Mouse (Mus musculus): Measurements from ENCODE around the gene Arl4d. TPM values are rescaled to one million over a fixed set of nuclear protein-coding genes. Genes with fewer than 3 reads are reported as not detected.
"Not testable (repeated sequence)": the region's sequence is repeated elsewhere in the genome, so short reads cannot be mapped to it uniquely, and the experiment has no call there.

The Arl4d gene
- polyA plus RNA-seq, 1 experiment from 2014 or later: 29.5 TPM

DNA sequence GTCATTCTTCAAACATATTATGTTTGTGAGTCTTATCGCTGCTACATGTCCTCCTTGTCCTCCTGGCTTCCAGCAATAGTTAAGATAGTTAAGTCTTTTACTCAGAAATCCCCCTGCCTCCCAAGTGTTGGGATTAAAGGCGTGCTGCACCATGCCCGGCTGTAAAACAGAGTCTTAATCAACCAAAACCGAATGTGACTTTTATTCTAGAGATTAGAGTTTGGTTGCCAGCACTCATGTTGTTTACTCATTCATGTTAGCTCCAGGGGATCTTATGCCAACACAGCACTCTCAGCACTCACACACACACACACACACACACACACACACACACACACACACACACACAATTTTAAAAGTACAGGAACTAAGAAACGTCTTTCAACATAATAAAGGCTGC is 22.4 kb upstream of the Arl4d start:
- Histone ChIP-seq H3K9me3 (ENCODE audit: control insufficient read depth, low read length) (no peaks in the 10 kb centered on the region), H3K4me3 (ENCODE audit: low read depth, low read length) (no peak overlapping the region), H3K9ac (ENCODE audit: low read length) (no peak overlapping the region), H3K36me3 (ENCODE audit: control insufficient read depth, insufficient read depth, low read length) (no peaks in the 10 kb centered on the region), H3K4me2 (ENCODE audit: low read depth) (no peak overlapping the region), H3K27me3 (ENCODE audit: control insufficient read depth, insufficient read depth, low read length) (no peaks in the 10 kb centered on the region), H3K4me1 (ENCODE audit: control insufficient read depth, insufficient read depth, low read length) (no peaks in the 10 kb centered on the region), H3K27ac (ENCODE audit: low read depth, low read length) (no peak overlapping the region)
- 59% methylated on average over 5 of the region's 5 CpGs for WGBS
- DNase-seq (ENCODE audit: low spot score): no peak
- no peak for ATAC-seq (ENCODE audit: insufficient read depth, low FRiP score, low TSS enrichment)

DNA sequence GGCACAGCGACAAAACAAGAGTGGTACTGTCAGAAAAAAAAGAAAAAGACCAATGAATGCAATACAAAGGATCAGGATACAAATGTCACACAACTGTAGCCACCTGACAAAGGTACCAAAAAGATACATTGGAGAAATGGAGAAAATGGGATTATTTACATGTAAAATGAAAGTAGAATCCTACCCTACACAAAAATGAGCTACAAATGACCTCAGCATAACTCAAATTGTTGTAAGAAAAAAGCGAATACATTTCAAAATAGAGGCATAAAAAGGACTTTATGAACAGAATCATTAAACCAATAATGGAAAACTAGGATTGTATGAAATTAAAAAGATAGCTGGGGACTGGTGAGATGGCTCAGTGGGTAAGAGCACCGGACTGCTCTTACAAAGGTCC is 20.8 kb upstream of the Arl4d start:
- Histone ChIP-seq H3K36me3 (ENCODE audit: control insufficient read depth, insufficient read depth, low read length) (no peaks in the 10 kb centered on the region), H3K27me3 (ENCODE audit: control insufficient read depth, insufficient read depth, low read length) (no peaks in the 10 kb centered on the region), H3K4me2 (ENCODE audit: low read depth) (no peak overlapping the region), H3K4me1 (ENCODE audit: control insufficient read depth, insufficient read depth, low read length) (no peaks in the 10 kb centered on the region), H3K9me3 (ENCODE audit: control insufficient read depth, low read length) (no peaks in the 10 kb centered on the region), H3K4me3 (ENCODE audit: low read depth, low read length) (no peak overlapping the region), H3K27ac (ENCODE audit: low read depth, low read length) (no peak overlapping the region), H3K9ac (ENCODE audit: low read length) (no peak overlapping the region)
- no peak for ATAC-seq (ENCODE audit: insufficient read depth, low FRiP score, low TSS enrichment)
- WGBS: 60% methylated on average over 3 of the region's 3 CpGs
- no peak for DNase-seq (ENCODE audit: low spot score)

DNA sequence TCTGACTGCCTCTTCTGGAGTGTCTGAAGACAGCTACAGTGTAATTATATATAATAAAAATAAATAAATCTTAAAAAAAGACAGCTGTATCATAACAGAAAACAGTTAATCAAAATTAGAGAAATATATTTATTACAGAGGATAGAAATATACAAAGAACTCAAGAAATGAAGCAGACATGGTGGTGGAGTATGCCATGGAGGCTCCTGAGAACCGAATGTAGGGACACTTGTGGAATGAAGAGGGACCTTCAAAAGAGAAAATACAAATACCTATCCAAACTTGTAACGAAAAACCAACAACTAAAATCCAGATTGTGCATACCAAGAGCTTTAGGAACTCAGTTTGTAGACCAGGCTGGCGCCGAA is 20.3 kb upstream of the Arl4d start:
- H3K27ac ChIP-seq (ENCODE audit: low read depth, low read length); H3K36me3 ChIP-seq (ENCODE audit: control insufficient read depth, insufficient read depth, low read length); H3K4me3 ChIP-seq (ENCODE audit: low read depth, low read length); H3K27me3 ChIP-seq (ENCODE audit: control insufficient read depth, insufficient read depth, low read length); H3K4me2 ChIP-seq (ENCODE audit: low read depth); ATAC-seq (ENCODE audit: insufficient read depth, low FRiP score, low TSS enrichment); H3K9ac ChIP-seq (ENCODE audit: low read length); H3K4me1 ChIP-seq (ENCODE audit: control insufficient read depth, insufficient read depth, low read length); H3K9me3 ChIP-seq (ENCODE audit: control insufficient read depth, low read length); DNase-seq (ENCODE audit: low spot score): not testable (repeated sequence)
- whole genome bisulfite sequencing: 2% methylated on average over 4 of the region's 4 CpGs

DNA sequence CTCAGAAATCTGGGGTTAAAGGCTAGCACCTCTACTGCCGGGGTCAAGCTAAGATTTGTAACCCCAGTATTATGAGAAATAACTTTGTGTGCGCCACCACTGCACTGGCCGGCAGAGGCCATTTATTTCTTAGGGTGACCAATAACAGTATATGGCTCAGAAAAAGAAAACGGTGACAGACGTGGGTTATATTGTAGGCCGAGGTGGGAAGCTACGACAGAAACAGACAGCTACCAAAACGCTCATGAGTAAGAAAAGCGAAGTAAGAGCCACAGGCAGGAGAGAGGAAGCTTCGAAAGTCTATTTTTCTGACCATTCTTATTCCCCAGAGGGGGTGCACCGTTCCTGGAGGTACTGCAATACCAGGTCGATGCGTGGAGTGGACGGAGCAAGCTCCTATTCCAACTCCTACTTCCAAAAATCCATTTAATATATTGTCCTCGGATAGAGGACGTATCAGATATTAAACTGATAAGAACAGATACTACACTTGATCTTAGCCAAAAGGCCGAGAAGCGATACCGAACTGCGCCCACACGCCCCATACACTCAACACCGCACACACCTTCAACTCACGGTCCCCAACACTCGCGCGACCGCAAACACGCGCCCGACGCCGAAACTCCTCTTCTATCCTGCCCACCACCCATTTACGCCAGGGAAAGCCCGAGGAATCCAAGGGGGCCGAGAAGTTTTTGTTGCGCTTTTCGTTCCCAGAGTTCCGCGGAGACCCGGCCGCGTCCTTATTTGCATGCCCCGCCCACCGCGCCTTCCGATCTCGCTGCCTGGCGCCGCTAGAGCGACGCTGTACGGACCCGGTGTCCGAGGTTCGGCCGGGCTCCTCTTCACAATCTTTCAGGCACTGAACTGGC is 19.7 kb upstream of the Arl4d start:
- not testable (repeated sequence) for H3K9me3 ChIP-seq (ENCODE audit: control insufficient read depth, low read length); H3K36me3 ChIP-seq (ENCODE audit: control insufficient read depth, insufficient read depth, low read length); H3K27me3 ChIP-seq (ENCODE audit: control insufficient read depth, insufficient read depth, low read length); H3K4me1 ChIP-seq (ENCODE audit: control insufficient read depth, insufficient read depth, low read length)
- Histone ChIP-seq H3K4me3 (ENCODE audit: low read depth, low read length) (0 out of 2 replicates have a peak overlapping the region, but pooled peaks have one; percentile 12), H3K9ac (ENCODE audit: low read length) (peak overlapping the region; percentile 54), H3K4me2 (ENCODE audit: low read depth) (peak overlapping the region; percentile 33), H3K27ac (ENCODE audit: low read depth, low read length) (peak overlapping the region; percentile 79)
- under 1% methylated on average over 43 of the region's 56 CpGs for WGBS
- peak; percentile 88 for DNase-seq (ENCODE audit: low spot score)
- peak; percentile 72 for ATAC-seq (ENCODE audit: insufficient read depth, low FRiP score, low TSS enrichment)

DNA sequence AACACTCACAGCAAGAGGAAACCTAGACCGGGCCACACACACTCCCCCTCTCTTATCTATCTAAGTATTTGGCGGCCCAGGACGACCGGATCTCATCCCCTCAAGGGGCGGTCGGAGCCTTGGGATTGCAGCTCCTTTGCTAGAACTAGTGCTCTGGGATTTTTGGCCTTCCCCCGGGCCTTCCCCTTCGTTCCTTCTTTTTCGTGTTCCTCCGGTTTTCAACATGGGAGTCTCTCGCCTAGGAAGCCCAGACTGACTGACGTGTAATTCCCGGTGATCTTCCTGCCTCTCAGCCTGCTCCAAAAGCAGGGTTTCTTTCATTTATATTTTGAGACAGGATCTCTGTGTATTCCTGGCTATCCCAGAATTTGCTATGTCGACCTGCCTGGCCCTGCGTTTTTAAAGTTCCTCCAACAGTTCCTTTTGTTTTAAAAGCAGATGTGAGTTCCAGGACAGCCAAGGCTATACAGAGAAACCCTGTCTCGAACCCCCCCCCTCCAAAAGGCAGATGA is 19.0 kb upstream of the Arl4d start:
- WGBS: 17% methylated on average over 14 of the region's 16 CpGs
- H3K9me3 ChIP-seq (ENCODE audit: control insufficient read depth, low read length); DNase-seq (ENCODE audit: low spot score): not testable (repeated sequence)

DNA sequence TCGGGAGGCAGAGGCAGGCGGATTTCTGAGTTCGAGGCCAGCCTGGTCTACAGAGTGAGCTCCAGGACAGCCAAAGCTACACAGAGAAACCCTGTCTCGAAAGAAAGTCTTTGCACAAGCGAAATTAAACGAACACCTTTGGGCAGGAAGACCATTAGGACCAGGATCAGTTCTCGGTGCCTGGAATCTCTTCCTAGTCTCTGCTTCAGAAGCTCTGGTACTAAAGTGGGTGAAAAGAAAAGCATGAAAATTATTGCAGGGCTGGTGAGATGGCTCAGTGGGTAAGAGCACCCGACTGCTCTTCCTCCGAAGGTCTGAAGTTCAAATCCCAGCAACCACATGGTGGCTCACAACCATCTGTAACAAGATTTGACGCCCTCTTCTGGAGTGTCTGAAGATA is 18.2 kb upstream of the Arl4d start:
- not testable (repeated sequence) for H3K4me2 ChIP-seq (ENCODE audit: low read depth); H3K9me3 ChIP-seq (ENCODE audit: control insufficient read depth, low read length); DNase-seq (ENCODE audit: low spot score); H3K9ac ChIP-seq (ENCODE audit: low read length); ATAC-seq (ENCODE audit: insufficient read depth, low FRiP score, low TSS enrichment); H3K27me3 ChIP-seq (ENCODE audit: control insufficient read depth, insufficient read depth, low read length); H3K36me3 ChIP-seq (ENCODE audit: control insufficient read depth, insufficient read depth, low read length); H3K4me3 ChIP-seq (ENCODE audit: low read depth, low read length); H3K4me1 ChIP-seq (ENCODE audit: control insufficient read depth, insufficient read depth, low read length); H3K27ac ChIP-seq (ENCODE audit: low read depth, low read length)
- 94% methylated on average over 10 of the region's 10 CpGs for WGBS

More for the DNA sequence above, 19.0 kb upstream of the Arl4d start:
- H3K4me3 ChIP-seq (ENCODE audit: low read depth, low read length): 0 out of 2 replicates have a peak overlapping the region, but pooled peaks have one; percentile 12
- H3K27ac ChIP-seq (ENCODE audit: low read depth, low read length): peak overlapping the region; percentile 79
- H3K27me3 ChIP-seq (ENCODE audit: control insufficient read depth, insufficient read depth, low read length); ATAC-seq (ENCODE audit: insufficient read depth, low FRiP score, low TSS enrichment); H3K36me3 ChIP-seq (ENCODE audit: control insufficient read depth, insufficient read depth, low read length); H3K4me1 ChIP-seq (ENCODE audit: control insufficient read depth, insufficient read depth, low read length): not testable (repeated sequence)
- peak overlapping the region; percentile 33 for H3K4me2 ChIP-seq (ENCODE audit: low read depth)
- peak overlapping the region; percentile 54 for H3K9ac ChIP-seq (ENCODE audit: low read length)

DNA sequence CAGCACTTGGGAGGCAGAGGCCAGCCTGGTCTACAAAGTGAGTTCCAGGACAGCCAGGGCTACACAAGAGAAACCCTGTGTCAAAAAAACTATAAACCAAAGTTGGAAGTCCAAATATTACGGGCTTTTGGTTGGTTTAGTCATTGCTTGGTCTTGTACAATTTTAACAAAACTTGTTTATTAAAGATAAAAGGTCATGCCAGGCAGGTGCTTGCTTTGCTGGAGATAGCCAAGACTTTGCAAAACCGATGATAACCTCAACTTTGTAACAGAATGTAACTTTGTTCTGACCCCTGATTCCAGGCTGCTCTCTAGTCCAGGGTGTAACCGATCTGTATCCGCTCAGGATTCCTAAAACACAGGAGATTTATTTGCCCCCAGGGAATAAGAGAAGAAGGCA is 9.0 kb upstream of the Arl4d start:
- H3K4me3 ChIP-seq (ENCODE audit: low read depth, low read length): no peak overlapping the region
- no peak for ATAC-seq (ENCODE audit: insufficient read depth, low FRiP score, low TSS enrichment)
- H3K4me1 ChIP-seq (ENCODE audit: control insufficient read depth, insufficient read depth, low read length): no peaks in the 10 kb centered on the region
- H3K27ac ChIP-seq (ENCODE audit: low read depth, low read length): no peak overlapping the region
- WGBS: 82% methylated on average over 4 of the region's 4 CpGs
- no peak overlapping the region for H3K9ac ChIP-seq (ENCODE audit: low read length)
- no peak for DNase-seq (ENCODE audit: low spot score)
- no peak overlapping the region for H3K4me2 ChIP-seq (ENCODE audit: low read depth)
- no peaks in the 10 kb centered on the region for H3K27me3 ChIP-seq (ENCODE audit: control insufficient read depth, insufficient read depth, low read length)
- H3K36me3 ChIP-seq (ENCODE audit: control insufficient read depth, insufficient read depth, low read length): no peaks in the 10 kb centered on the region
- no peaks in the 10 kb centered on the region for H3K9me3 ChIP-seq (ENCODE audit: control insufficient read depth, low read length)

DNA sequence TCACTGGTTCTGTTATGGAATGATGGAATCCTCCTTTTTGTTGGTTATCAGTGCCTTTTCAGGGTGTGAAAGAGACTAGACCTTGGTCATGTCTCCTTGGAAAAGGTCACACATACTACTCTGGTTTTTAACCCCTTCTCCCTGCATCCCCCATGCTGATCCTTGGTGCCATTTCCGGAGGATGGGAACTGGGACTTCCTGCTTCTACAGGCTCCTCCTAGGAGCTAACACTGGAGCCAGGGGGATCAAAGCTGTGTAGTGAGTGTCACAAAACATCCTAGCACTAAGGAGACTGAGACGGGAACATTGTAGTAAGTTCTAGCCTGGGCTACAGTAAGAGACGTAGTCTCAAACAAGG is 7.8 kb upstream of the Arl4d start:
- WGBS: 6% methylated on average over 3 of the region's 3 CpGs
- ATAC-seq (ENCODE audit: insufficient read depth, low FRiP score, low TSS enrichment): no peak
- peak overlapping the region; percentile 37 for H3K4me2 ChIP-seq (ENCODE audit: low read depth)
- no peaks in the 10 kb centered on the region for H3K9me3 ChIP-seq (ENCODE audit: control insufficient read depth, low read length)
- peak overlapping the region; percentile 96 for H3K27ac ChIP-seq (ENCODE audit: low read depth, low read length)
- no peaks in the 10 kb centered on the region for H3K36me3 ChIP-seq (ENCODE audit: control insufficient read depth, insufficient read depth, low read length)
- peak overlapping the region; percentile 12; the same call in 1 of the 2 replicates for H3K4me3 ChIP-seq (ENCODE audit: low read depth, low read length)
- no peaks in the 10 kb centered on the region for H3K4me1 ChIP-seq (ENCODE audit: control insufficient read depth, insufficient read depth, low read length)
- peak overlapping the region; percentile 72 for H3K9ac ChIP-seq (ENCODE audit: low read length)
- no peak for DNase-seq (ENCODE audit: low spot score)
- H3K27me3 ChIP-seq (ENCODE audit: control insufficient read depth, insufficient read depth, low read length): no peaks in the 10 kb centered on the region
